Mouse (Mus musculus) myocyte (in vitro differentiated cells): ENCODE measurements at regions not wholly inside any gene's neighbourhood (a gene's known extent, or its start where the extent isn't known, plus 50 kb on each side); places are given as distances from the start of the nearest gene placed in this dataset.

Experiments
- E2F4 ChIP-seq: IDR thresholded peaks from one replicate; pipeline ENCODE4 v1.6.1; 2011; ENCODE audit warnings: mild to moderate bottlenecking, control low read depth, moderate library complexity; ENCODE audit not compliant: insufficient read depth
- MYOG ChIP-seq, 3 experiments: IDR thresholded peaks; one replicate each; pipeline ENCODE4 v1.6.1; 2011; ENCODE audit warnings: control low read depth in 2 of 3, low read depth in 2 of 3, mild to moderate bottlenecking in 2 of 3; ENCODE audit not compliant: insufficient read length in 2 of 3, control insufficient read depth in 1 of 3, insufficient read depth in 1 of 3
- POLR2A ChIP-seq: IDR thresholded peaks from one replicate; pipeline ENCODE4 v1.6.1; 2011; ENCODE audit warnings: low read depth, mild to moderate bottlenecking, control low read depth, moderate library complexity; ENCODE audit not compliant: insufficient read length
- REST ChIP-seq: IDR thresholded peaks from one replicate; pipeline ENCODE4 v1.6.1; 2011; ENCODE audit warnings: mild to moderate bottlenecking, control low read depth, moderate library complexity; ENCODE audit not compliant: insufficient read depth, insufficient read length
- TCF12 ChIP-seq: IDR thresholded peaks from one replicate; pipeline ENCODE4 v1.6.1; 2011; ENCODE audit warnings: mild to moderate bottlenecking, control low read depth; ENCODE audit not compliant: poor library complexity, insufficient read depth, severe bottlenecking

DNA sequence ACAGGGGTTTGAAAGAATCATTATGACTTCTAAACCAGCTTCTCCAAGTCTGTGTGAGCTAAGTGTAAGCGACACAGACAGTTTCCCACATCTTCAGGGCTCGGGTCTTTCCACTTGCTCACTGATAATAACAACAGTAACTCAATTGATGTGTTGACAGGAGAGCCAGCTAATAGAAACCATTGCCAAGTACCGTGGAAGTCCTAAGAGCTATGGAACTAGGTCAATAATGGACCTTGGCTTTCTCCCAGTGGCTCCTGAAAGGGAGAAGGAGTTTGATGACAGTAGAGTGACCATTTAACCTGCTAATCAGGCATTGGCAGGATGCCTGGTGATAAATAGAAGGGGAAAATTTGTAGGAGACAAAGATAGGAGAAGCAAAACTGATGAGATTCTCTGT lies 126.1 kb downstream of the Sec16b start:
- TF ChIP-seq POLR2A = no peak
- TF ChIP-seq REST = no peak
- TF ChIP-seq E2F4 = no peak
- TF ChIP-seq MYOG (IDR thresholded peaks at IDR 0.05; ENCODE audit: control insufficient read depth in 1 of 3, insufficient read depth in 1 of 3, insufficient read length in 2 of 3, low read depth in 2 of 3) = no peak
- no peak for TF ChIP-seq TCF12
